In the genomic region with DNA sequence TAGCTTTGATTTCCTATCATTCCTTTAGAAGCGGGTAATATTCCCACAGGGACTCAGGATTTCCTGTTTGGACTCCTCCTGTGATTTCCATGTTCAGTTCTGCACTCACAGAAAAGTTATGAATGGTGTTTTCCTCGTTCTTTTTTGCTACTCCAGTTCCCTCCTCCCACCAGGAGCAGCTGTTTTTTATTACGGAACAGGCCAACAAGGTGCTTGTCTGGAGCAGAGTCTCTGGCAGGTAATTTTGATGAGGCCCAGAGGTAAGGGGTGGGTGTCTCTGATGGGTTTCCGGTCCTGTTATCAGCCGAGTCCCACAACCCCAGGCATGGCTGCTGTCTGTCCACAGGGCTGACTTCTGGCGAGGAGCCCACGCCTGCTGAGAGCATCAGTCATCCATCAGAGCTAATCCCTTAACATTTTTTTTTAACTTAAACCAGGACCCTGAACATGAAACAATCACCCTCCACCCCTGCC, we compare ENCODE assay signal across 9 mouse cellular contexts.
DNase-seq lines count a peak whose midpoint lies in the region; ATAC-seq lines count a peak whose summit lies in the region.
"Had no signal": no experiment of that assay in that cellular context is flagged by ENCODE, and none has a peak within 500 bp of the region (broad histone marks: within the 10 kb centered on the region; RNA-seq: fewer than 3 reads in every experiment).

No protein-coding gene starts in this region.

- no peaks in the 10 kb centered on the region for H3K27me3 ChIP-seq in embryonic facial prominence, embryonic 10.5 days (replicated peaks; ENCODE audit: low read depth, poor library complexity, severe bottlenecking)
- no peaks in the 10 kb centered on the region for H3K27me3 ChIP-seq in heart, embryonic 14.5 days (ENCODE audit: control insufficient read depth, insufficient read depth, low read length)
- no peaks in the 10 kb centered on the region for H3K27me3 ChIP-seq in limb, embryonic 13.5 days
- H3K27me3 ChIP-seq: embryonic facial prominence, embryonic 15.5 days had no signal

- H3K9ac ChIP-seq in heart, embryonic 14.5 days (ENCODE audit: low read length), result no peak overlapping the region
- H3K9ac ChIP-seq in limb, embryonic 13.5 days, result no peak overlapping the region
- H3K9ac ChIP-seq: embryonic facial prominence, embryonic 15.5 days had no signal

- no peaks in the 10 kb centered on the region for H3K36me3 ChIP-seq in embryonic facial prominence, embryonic 10.5 days (replicated peaks)
- H3K36me3 ChIP-seq in heart, embryonic 14.5 days (ENCODE audit: control insufficient read depth, insufficient read depth, low read length), result no peaks in the 10 kb centered on the region
- H3K36me3 ChIP-seq in limb, embryonic 13.5 days, result no peaks in the 10 kb centered on the region
- H3K36me3 ChIP-seq: embryonic facial prominence, embryonic 15.5 days had no signal

- ATAC-seq in heart, embryonic 14.5 days (ENCODE audit: insufficient number of reproducible peaks, insufficient read depth, low FRiP score, low read depth), result no peak
- peak; percentile 61 for ATAC-seq in limb, embryonic 13.5 days (ENCODE audit: low FRiP score, low read depth)
- ATAC-seq in inflammation-experienced regulatory T-cells, adult 6 months, result no peak

- H3K4me2 ChIP-seq in heart, embryonic 14.5 days (ENCODE audit: low read length), result peak overlapping the region; percentile 24
- peak overlapping the region; percentile 46 for H3K4me2 ChIP-seq in limb, embryonic 13.5 days (replicated peaks)
- H3K4me2 ChIP-seq: embryonic facial prominence, embryonic 15.5 days had no signal

- H3K4me3 ChIP-seq in embryonic facial prominence, embryonic 10.5 days, result peak overlapping the region; percentile 3; the same call in 1 of the 2 replicates
- H3K4me3 ChIP-seq in heart, embryonic 14.5 days (ENCODE audit: control insufficient read depth in 1 of 2, insufficient read depth in 1 of 2, low read depth in 1 of 2, low read length in 2 of 2), result no peak overlapping the region
- H3K4me3 ChIP-seq in limb, embryonic 13.5 days, result no peak overlapping the region
- H3K4me3 ChIP-seq: embryonic facial prominence, embryonic 15.5 days had no signal

- DNase-seq in adrenal gland, adult 2 months, result peak; percentile 2
- DNase-seq in adrenal gland, postnatal 10 days, result no peak
- DNase-seq in embryonic facial prominence, embryonic 10.5 days (ENCODE audit: low spot score), result peak; percentile 61
- DNase-seq in frontal cortex, postnatal 10 days (ENCODE audit: low spot score in 2 of 2), result no peak
- no peak for DNase-seq in spleen, adult 12 weeks (ENCODE audit: low spot score)

- peaks cover 5% of the 10 kb centered on the region; the same call in 1 of the 2 replicates for H3K9me3 ChIP-seq in embryonic facial prominence, embryonic 10.5 days
- H3K9me3 ChIP-seq in heart, embryonic 14.5 days (ENCODE audit: control insufficient read depth, low read length), result no peaks in the 10 kb centered on the region; the same call in 1 of the 2 replicates
- 0 out of 2 replicates have a peak, but pooled peaks cover 6% of the 10 kb centered on the region for H3K9me3 ChIP-seq in limb, embryonic 13.5 days
- H3K9me3 ChIP-seq: embryonic facial prominence, embryonic 15.5 days had no signal

- H3K27ac ChIP-seq in embryonic facial prominence, embryonic 10.5 days (replicated peaks), result 0 out of 2 replicates have a peak overlapping the region, but pooled peaks have one; percentile 54
- H3K27ac ChIP-seq in heart, embryonic 14.5 days (replicated peaks in 1 of 2; ENCODE audit: control insufficient read depth in 1 of 2, insufficient read depth in 1 of 2, low read depth in 2 of 2, low read length in 2 of 2), result peak overlapping the region in 1 of 2 experiments; percentile 48; a peak in 2 of 4 replicates
- H3K27ac ChIP-seq in limb, embryonic 13.5 days, result peak overlapping the region; percentile 48
- H3K27ac ChIP-seq: embryonic facial prominence, embryonic 15.5 days had no signal

- 35% methylated on average over 7 of the region's 7 CpGs for WGBS in embryonic facial prominence, embryonic 10.5 days
- WGBS in heart, embryonic 14.5 days, result 15% methylated on average over 7 of the region's 7 CpGs
- WGBS in limb, embryonic 13.5 days, result 5% methylated on average over 7 of the region's 7 CpGs

- H3K4me1 ChIP-seq in embryonic facial prominence, embryonic 10.5 days, result peaks cover 18% of the 10 kb centered on the region
- peaks cover 0 to 10% of the 10 kb centered on the region in 2 experiments; a peak in 2 of 4 replicates for H3K4me1 ChIP-seq in heart, embryonic 14.5 days (ENCODE audit: control insufficient read depth in 2 of 2, insufficient read depth in 2 of 2, low read length in 2 of 2)
- peaks cover 17% of the 10 kb centered on the region for H3K4me1 ChIP-seq in limb, embryonic 13.5 days

Comparison
In these comparisons a context has a peak if more than half of its experiments do, and no peak if none do; other contexts are left out.
1. DNase-seq: peak in adrenal gland, adult 2 months (single experiment) and embryonic facial prominence, embryonic 10.5 days (single experiment); none in adrenal gland, postnatal 10 days (single experiment), frontal cortex, postnatal 10 days (0 of 2) and spleen, adult 12 weeks (single experiment).